Mouse (Mus musculus) frontal cortex, postnatal 25 days (tissue): ENCODE results near the gene Pgpep1l.

ENCODE experiments used
- DNase-seq, 2 experiments: peaks; one replicate each; pipeline ENCODE4 v3.0.0; 2022; ENCODE audit warnings: low spot score in 2 of 2

Gene Pgpep1l

GRCm38 (mm10) chr7:68262612-68263200, 1.3 kb downstream of the Pgpep1l start:
- DNase-seq = no peak

GRCm38 (mm10) chr7:68259523-68260081, 4.4 kb downstream of the Pgpep1l start:
- no peak for DNase-seq

- DNase-seq = no peak
Observed at GRCm38 (mm10) chr7:68258326-68259150, 5.5 kb downstream of the Pgpep1l start.

- DNase-seq = no peak
Observed at GRCm38 (mm10) chr7:68257767-68258166, 6.3 kb downstream of the Pgpep1l start.

GRCm38 (mm10) chr7:68250902-68251301, 13.1 kb downstream of the Pgpep1l start:
- DNase-seq = no peak

- no peak for DNase-seq
Observed at GRCm38 (mm10) chr7:68250411-68250810, 13.6 kb downstream of the Pgpep1l start.

GRCm38 (mm10) chr7:68246249-68246648, 17.8 kb downstream of the Pgpep1l start:
- DNase-seq = no peak

GRCm38 (mm10) chr7:68245681-68246080, 18.4 kb downstream of the Pgpep1l start:
- no peak for DNase-seq

- no peak for DNase-seq
Observed at GRCm38 (mm10) chr7:68241205-68241604, 22.8 kb downstream of the Pgpep1l start.

- no peak for DNase-seq
Observed at GRCm38 (mm10) chr7:68239220-68239827, 24.7 kb downstream of the Pgpep1l start.

GRCm38 (mm10) chr7:68236817-68237216, 27.2 kb downstream of the Pgpep1l start:
- DNase-seq = no peak

- no peak for DNase-seq
Observed at GRCm38 (mm10) chr7:68233619-68234223, 30.3 kb downstream of the Pgpep1l start.

GRCm38 (mm10) chr7:68232521-68232920, 31.5 kb downstream of the Pgpep1l start:
- no peak for DNase-seq

- DNase-seq = no peak
Observed at GRCm38 (mm10) chr7:68230831-68231230, 33.2 kb downstream of the Pgpep1l start.

- DNase-seq = no peak
Observed at GRCm38 (mm10) chr7:68228491-68228890, 35.5 kb downstream of the Pgpep1l start.

GRCm38 (mm10) chr7:68227621-68228020, 36.4 kb downstream of the Pgpep1l start:
- no peak for DNase-seq

- no peak for DNase-seq
Observed at GRCm38 (mm10) chr7:68227021-68227420, 37.0 kb downstream of the Pgpep1l start.

- DNase-seq = peak in 1 of 2 experiments; percentile 23
Observed at GRCm38 (mm10) chr7:68225427-68226054, 38.5 kb downstream of the Pgpep1l start.

GRCm38 (mm10) chr7:68224006-68224405, 40.0 kb downstream of the Pgpep1l start:
- DNase-seq = no peak

GRCm38 (mm10) chr7:68223356-68223808, 40.7 kb downstream of the Pgpep1l start:
- no peak for DNase-seq

GRCm38 (mm10) chr7:68221677-68222230, 42.3 kb downstream of the Pgpep1l start:
- no peak for DNase-seq
